Mouse (Mus musculus): ENCODE data around the gene Wdfy1. TPM values are rescaled to one million over a fixed set of nuclear protein-coding genes. Genes with fewer than 3 reads are reported as not detected.

Gene Wdfy1
- polyA plus RNA-seq (2015; fragmentation: Nextera tagmentation; extraction: Ambion mirVana): 96.3 and 104 TPM in 2 replicates

- H3K4me1 ChIP-seq: peaks cover 23% of the 10 kb centered on the region
- H3K27me3 ChIP-seq (replicated peaks): no peaks in the 10 kb centered on the region
- peak within 1 kb of the TSS; percentile 99 for H3K4me3 ChIP-seq (replicated peaks)
- under 1% methylated on average over 38 of the region's 38 CpGs for WGBS
- H3K36me3 ChIP-seq: peaks cover 30% of the 10 kb centered on the region
- no peaks in the 10 kb centered on the region for H3K9me3 ChIP-seq (replicated peaks)
- peak; percentile 99 for ATAC-seq (ENCODE audit: low FRiP score)
- H3K9ac ChIP-seq (replicated peaks): peak within 1 kb of the TSS; percentile 91
- peak within 1 kb of the TSS; percentile 60 for H3K4me2 ChIP-seq
- peak within 1 kb of the TSS; percentile 91 for H3K27ac ChIP-seq (replicated peaks)
Observed at GRCm38 (mm10) chr1:79775927-79776458, at the start of gene Wdfy1, which contains the start of gene Mrpl44. Gene Wdfy1, minus strand, starts transcription at chr1:79776143. Gene Mrpl44, plus strand, starts transcription at chr1:79776018.

DNA sequence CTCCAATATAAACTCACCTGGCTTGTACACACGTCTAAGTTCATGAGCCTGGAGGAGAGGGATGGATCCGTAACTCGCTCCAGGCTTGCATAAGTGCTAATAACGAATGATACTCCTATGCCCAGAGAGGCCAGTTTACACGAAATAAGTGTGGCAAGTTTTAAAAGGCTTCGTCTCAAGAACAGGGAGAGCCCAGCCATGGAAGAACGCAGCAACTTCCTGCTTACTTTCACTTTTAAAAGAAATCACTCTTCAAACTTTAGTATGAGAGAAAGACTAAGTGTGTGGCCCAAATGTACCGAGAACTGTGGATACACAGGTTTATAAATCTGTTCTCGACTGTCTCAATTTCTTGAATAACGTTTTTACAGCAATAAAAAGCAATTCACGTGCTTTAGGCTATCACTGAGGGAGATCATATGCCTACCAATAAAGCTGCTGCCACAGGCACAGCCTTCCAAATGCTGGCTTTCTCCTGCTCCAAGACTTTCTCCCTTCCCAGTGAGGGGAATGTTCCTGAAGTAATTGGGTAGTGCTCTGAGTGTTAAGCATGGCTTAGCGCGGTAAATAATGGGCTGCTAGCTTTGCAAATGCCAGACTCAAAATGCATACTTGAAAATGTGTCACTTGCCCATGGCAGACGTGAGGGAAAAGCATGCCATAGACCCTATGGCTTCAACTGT lies 48.1 kb upstream of the Wdfy1 start:
- no peaks in the 10 kb centered on the region for H3K27me3 ChIP-seq (replicated peaks)
- 59% methylated on average over 14 of the region's 14 CpGs for WGBS
- H3K9me3 ChIP-seq (replicated peaks): no peaks in the 10 kb centered on the region
- 0 out of 2 replicates have a peak, but pooled peaks cover 7% of the 10 kb centered on the region for H3K36me3 ChIP-seq
- no peak overlapping the region for H3K9ac ChIP-seq (replicated peaks)
- H3K4me3 ChIP-seq (replicated peaks): no peak overlapping the region
- ATAC-seq (ENCODE audit: low FRiP score): no peak
- peaks cover 28% of the 10 kb centered on the region for H3K4me1 ChIP-seq
- H3K27ac ChIP-seq (replicated peaks): peak overlapping the region; percentile 34
- H3K4me2 ChIP-seq: peak overlapping the region; percentile 7; the same call in 1 of the 2 replicates

- 0 out of 2 replicates have a peak, but pooled peaks cover 7% of the 10 kb centered on the region for H3K36me3 ChIP-seq
- H3K4me1 ChIP-seq: peaks cover 28% of the 10 kb centered on the region
- no peaks in the 10 kb centered on the region for H3K27me3 ChIP-seq (replicated peaks)
- peak overlapping the region; percentile 18; the same call in 1 of the 2 replicates for H3K27ac ChIP-seq (replicated peaks)
- H3K9me3 ChIP-seq (replicated peaks): no peaks in the 10 kb centered on the region
- H3K9ac ChIP-seq (replicated peaks): no peak overlapping the region
- ATAC-seq (ENCODE audit: low FRiP score): no peak
- no peak overlapping the region for H3K4me3 ChIP-seq (replicated peaks)
- no peak overlapping the region for H3K4me2 ChIP-seq
- WGBS: 76% methylated on average over 13 of the region's 13 CpGs
Observed at GRCm38 (mm10) chr1:79822806-79823525, 47.0 kb upstream of the Wdfy1 start.

DNA sequence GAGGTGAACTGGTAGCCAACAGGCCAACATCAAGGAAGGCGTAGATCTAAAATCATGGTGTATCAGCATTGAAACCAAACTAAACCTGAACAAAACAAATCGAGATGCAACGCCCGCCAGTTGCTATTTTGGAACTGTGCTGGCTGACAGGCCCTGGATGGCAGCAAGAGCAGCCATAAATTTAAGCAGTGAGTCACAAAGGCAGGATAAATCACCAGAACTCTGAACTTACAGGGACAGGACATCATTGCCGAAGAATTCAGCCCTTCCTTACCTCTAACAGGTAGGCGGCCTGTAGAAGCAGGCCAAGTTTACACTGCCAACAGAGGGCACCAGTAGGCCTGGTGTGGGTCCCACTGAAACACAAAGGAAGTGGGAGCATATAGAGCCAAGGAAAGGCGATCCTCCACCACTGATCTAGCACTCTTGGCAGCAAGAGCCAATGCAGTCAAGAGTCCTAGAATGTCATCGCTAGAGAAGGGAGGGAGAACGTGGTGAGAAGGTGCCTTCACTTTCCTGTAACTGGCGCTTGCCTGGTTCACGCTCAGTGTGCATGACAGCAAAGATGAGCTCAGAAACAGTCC lies 43.4 kb upstream of the Wdfy1 start:
- Histone ChIP-seq H3K4me2 (no peak overlapping the region), H3K4me1 (peaks cover 16% of the 10 kb centered on the region), H3K9ac (replicated peaks) (no peak overlapping the region), H3K4me3 (replicated peaks) (no peak overlapping the region), H3K27ac (replicated peaks) (no peak overlapping the region), H3K36me3 (0 out of 2 replicates have a peak, but pooled peaks cover 7% of the 10 kb centered on the region), H3K27me3 (replicated peaks) (no peaks in the 10 kb centered on the region), H3K9me3 (replicated peaks) (no peaks in the 10 kb centered on the region)
- WGBS: 87% methylated on average over 11 of the region's 11 CpGs
- no peak for ATAC-seq (ENCODE audit: low FRiP score)

DNA sequence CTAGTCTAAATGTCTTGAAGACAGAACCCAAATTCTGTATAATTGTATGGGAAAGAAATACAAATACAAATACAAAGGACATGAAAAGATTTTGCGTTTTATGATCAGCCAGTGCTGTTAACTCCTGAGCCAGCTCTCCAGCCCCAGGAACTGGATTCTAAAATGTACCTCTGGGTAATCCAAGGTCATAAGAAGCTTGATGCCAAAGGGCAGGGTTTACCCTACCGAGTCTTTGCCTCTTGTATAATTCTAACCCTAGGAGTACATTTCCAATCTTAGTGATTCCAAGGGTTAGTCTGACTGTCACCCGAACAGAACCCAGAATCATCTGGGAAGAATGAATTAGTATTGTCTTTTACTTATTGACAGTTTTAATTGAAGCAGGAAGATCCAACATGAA lies 39.5 kb upstream of the Wdfy1 start:
- H3K9ac ChIP-seq (replicated peaks): no peak overlapping the region
- H3K27me3 ChIP-seq (replicated peaks): no peaks in the 10 kb centered on the region
- H3K36me3 ChIP-seq: 0 out of 2 replicates have a peak, but pooled peaks cover 1% of the 10 kb centered on the region
- no peaks in the 10 kb centered on the region for H3K4me1 ChIP-seq
- no peak overlapping the region for H3K4me3 ChIP-seq (replicated peaks)
- H3K9me3 ChIP-seq (replicated peaks): no peaks in the 10 kb centered on the region
- no peak for ATAC-seq (ENCODE audit: low FRiP score)
- no peak overlapping the region for H3K4me2 ChIP-seq
- WGBS: 89% methylated on average over 3 of the region's 3 CpGs
- H3K27ac ChIP-seq (replicated peaks): no peak overlapping the region

- WGBS: 84% methylated on average over 3 of the region's 3 CpGs
- Histone ChIP-seq H3K9ac (replicated peaks) (no peak overlapping the region), H3K9me3 (replicated peaks) (no peaks in the 10 kb centered on the region), H3K36me3 (no peaks in the 10 kb centered on the region), H3K4me1 (peaks cover 4% of the 10 kb centered on the region; the same call in 1 of the 2 replicates), H3K4me2 (no peak overlapping the region), H3K4me3 (replicated peaks) (no peak overlapping the region), H3K27ac (replicated peaks) (no peak overlapping the region; the same call in 1 of the 2 replicates), H3K27me3 (replicated peaks) (no peaks in the 10 kb centered on the region)
- ATAC-seq (ENCODE audit: low FRiP score): no peak
Observed at GRCm38 (mm10) chr1:79809447-79809846, 33.5 kb upstream of the Wdfy1 start.

DNA sequence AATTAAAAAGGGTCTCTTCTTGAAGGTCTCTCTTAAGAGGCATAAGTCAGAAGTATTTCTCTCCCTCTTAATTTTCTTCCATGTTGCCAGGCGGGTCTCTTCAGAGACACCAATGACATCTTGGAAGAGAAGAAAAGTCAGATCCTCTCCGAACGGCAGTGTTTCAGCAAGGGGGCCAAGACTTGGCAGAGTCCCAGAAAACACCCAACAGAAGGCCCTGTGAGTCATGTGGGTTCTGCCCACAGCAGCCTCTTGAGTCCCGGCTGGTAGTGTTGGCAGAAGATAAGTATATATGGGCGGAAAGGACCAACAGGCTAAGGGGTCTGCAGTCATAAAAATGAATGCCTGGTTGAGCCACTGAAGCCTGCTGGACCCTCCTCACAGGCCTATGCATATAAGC lies 30.9 kb upstream of the Wdfy1 start:
- no peak for ATAC-seq (ENCODE audit: low FRiP score)
- 64% methylated on average over 5 of the region's 5 CpGs for WGBS

DNA sequence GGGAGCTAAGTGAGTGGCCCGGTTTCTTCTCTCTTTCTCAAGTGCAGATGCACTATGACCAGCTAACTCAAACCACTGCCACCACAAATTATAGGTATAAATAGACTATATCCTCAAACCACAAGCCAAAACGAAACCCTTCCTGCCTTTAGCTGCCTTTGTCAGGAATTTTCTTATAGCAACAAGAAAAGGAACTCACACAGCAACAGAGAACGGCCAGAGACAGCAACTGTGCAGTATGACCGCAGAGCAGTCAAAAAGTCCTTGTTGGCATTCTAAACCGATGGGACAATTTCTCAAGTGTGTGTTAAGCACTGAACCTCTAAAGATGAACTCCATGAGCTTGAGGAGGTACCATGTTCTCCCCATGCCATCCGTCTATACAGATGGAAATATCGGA lies 27.7 kb upstream of the Wdfy1 start:
- H3K9me3 ChIP-seq (replicated peaks): no peaks in the 10 kb centered on the region
- peaks cover 6% of the 10 kb centered on the region; the same call in 1 of the 2 replicates for H3K36me3 ChIP-seq
- H3K27me3 ChIP-seq (replicated peaks): no peaks in the 10 kb centered on the region
- H3K4me2 ChIP-seq: no peak overlapping the region
- no peak overlapping the region for H3K27ac ChIP-seq (replicated peaks)
- WGBS: 66% methylated on average over 7 of the region's 7 CpGs
- no peak overlapping the region for H3K9ac ChIP-seq (replicated peaks)
- no peak overlapping the region for H3K4me3 ChIP-seq (replicated peaks)
- ATAC-seq (ENCODE audit: low FRiP score): no peak
- H3K4me1 ChIP-seq: peaks cover 4% of the 10 kb centered on the region; the same call in 1 of the 2 replicates

More for the DNA sequence above, 30.9 kb upstream of the Wdfy1 start:
- Histone ChIP-seq H3K4me1 (peaks cover 4% of the 10 kb centered on the region; the same call in 1 of the 2 replicates), H3K9me3 (replicated peaks) (no peaks in the 10 kb centered on the region), H3K36me3 (no peaks in the 10 kb centered on the region), H3K4me2 (no peak overlapping the region), H3K9ac (replicated peaks) (no peak overlapping the region), H3K27me3 (replicated peaks) (no peaks in the 10 kb centered on the region), H3K4me3 (replicated peaks) (no peak overlapping the region), H3K27ac (replicated peaks) (0 out of 2 replicates have a peak overlapping the region, but pooled peaks have one; percentile 18)

- no peaks in the 10 kb centered on the region for H3K9me3 ChIP-seq (replicated peaks)
- WGBS: 20% methylated on average over 11 of the region's 11 CpGs
Observed at GRCm38 (mm10) chr1:79802858-79803427, 27.0 kb upstream of the Wdfy1 start.

GRCm38 (mm10) chr1:79797084-79797483 lies 21.1 kb upstream of the Wdfy1 start:
- Histone ChIP-seq H3K27ac (replicated peaks) (no peak overlapping the region), H3K4me3 (replicated peaks) (no peak overlapping the region), H3K9ac (replicated peaks) (no peak overlapping the region), H3K4me2 (no peak overlapping the region), H3K27me3 (replicated peaks) (no peaks in the 10 kb centered on the region), H3K4me1 (no peaks in the 10 kb centered on the region), H3K9me3 (replicated peaks) (no peaks in the 10 kb centered on the region), H3K36me3 (peaks cover 6% of the 10 kb centered on the region; the same call in 1 of the 2 replicates)
- no peak for ATAC-seq (ENCODE audit: low FRiP score)
- 78% methylated on average over 3 of the region's 3 CpGs for WGBS

More at GRCm38 (mm10) chr1:79802858-79803427, 27.0 kb upstream of the Wdfy1 start:
- Histone ChIP-seq H3K27me3 (replicated peaks) (no peaks in the 10 kb centered on the region), H3K4me2 (no peak overlapping the region), H3K4me1 (peaks cover 4% of the 10 kb centered on the region; the same call in 1 of the 2 replicates), H3K9ac (replicated peaks) (no peak overlapping the region), H3K36me3 (peaks cover 6% of the 10 kb centered on the region; the same call in 1 of the 2 replicates), H3K27ac (replicated peaks) (0 out of 2 replicates have a peak overlapping the region, but pooled peaks have one; percentile 23), H3K4me3 (replicated peaks) (no peak overlapping the region)
- peak; percentile 46; the same call in 1 of the 2 replicates for ATAC-seq (ENCODE audit: low FRiP score)

All from neural tube, embryonic 15.5 days (tissue).